Mouse (Mus musculus): ENCODE data around the gene Upk2. TPM values are rescaled to one million over a fixed set of nuclear protein-coding genes. Genes with fewer than 3 reads are reported as not detected.

The Upk2 gene
- total and polyA plus RNA-seq, 3 experiments = not detected

GRCm38 (mm10) chr9:44406906-44407751 lies 47.6 kb downstream of the Upk2 start, which contains the start of the genes Rps25 and Trappc4:
Rps25 (plus strand) TSS chr9:44407139.
Trappc4 (minus strand) TSS chr9:44407600.
- Histone ChIP-seq H3K27me3 (replicated peaks) (no peaks in the 10 kb centered on the region), H3K9ac (ENCODE audit: insufficient read depth, low read depth) (peak within 1 kb of the TSS; percentile 95), H3K27ac (ENCODE audit: insufficient read depth, low read depth) (peak within 1 kb of the TSS; percentile 86), H3K4me1 (ENCODE audit: control insufficient read depth in 1 of 2, insufficient read depth in 2 of 2) (peaks cover 11 to 55% of the 10 kb centered on the region in 2 experiments), H3K4me2 (ENCODE audit: insufficient read depth, low read depth, poor library complexity, severe bottlenecking) (peak within 1 kb of the TSS; percentile 77), H3K79me2 (replicated peaks; ENCODE audit: control insufficient read depth, extremely low read depth, insufficient read depth, poor library complexity, severe bottlenecking) (peaks cover 39% of the 10 kb centered on the region), H3K36me3 (replicated peaks in 1 of 2; ENCODE audit: control insufficient read depth in 1 of 2, insufficient read depth in 1 of 2, low read length in 1 of 2) (peaks cover 55 to 71% of the 10 kb centered on the region in 2 experiments), H3K4me3 (replicated peaks in 1 of 3; ENCODE audit: low read depth in 2 of 3, low read length in 2 of 3, poor library complexity in 1 of 3) (peak within 1 kb of the TSS; percentile 91 to 95 (median 95)), H3K9me3 (replicated peaks; ENCODE audit: low read length) (no peaks in the 10 kb centered on the region)
- TF ChIP-seq NELFE (IDR thresholded peaks at IDR 0.05; ENCODE audit: low read depth, low read length) = peak; percentile 42
- TF ChIP-seq USF2 (conservative IDR thresholded peaks at IDR 0.05; ENCODE audit: low read depth, low read length) = no peak
- no peak for TF ChIP-seq RAD21 (IDR thresholded peaks at IDR 0.05; ENCODE audit: low read depth, low read length)
- peak; percentile 79 for TF ChIP-seq MAX (IDR thresholded peaks at IDR 0.05; ENCODE audit: low read length)
- peak; percentile 87 for TF ChIP-seq NRF1 (IDR thresholded peaks at IDR 0.05; ENCODE audit: low read depth, low read length)
- TF ChIP-seq PAX5 (IDR thresholded peaks at IDR 0.05; ENCODE audit: low read length) = no peak
- TF ChIP-seq TCF12 (IDR thresholded peaks at IDR 0.05; ENCODE audit: low read depth, low read length) = peak; percentile 66
- peak; percentile 46 for TF ChIP-seq IRF4 (IDR thresholded peaks at IDR 0.05; ENCODE audit: low read depth, low read length)
- TF ChIP-seq UBTF (IDR thresholded peaks at IDR 0.05; ENCODE audit: low read depth, low read length) = no peak
- no peak for TF ChIP-seq ZC3H11A (IDR thresholded peaks at IDR 0.05; ENCODE audit: low read depth, low read length)
- TF ChIP-seq ZKSCAN1 (IDR thresholded peaks at IDR 0.05; ENCODE audit: borderline replicate concordance, low read depth, low read length) = no peak
- TF ChIP-seq GABPA (IDR thresholded peaks at IDR 0.05; ENCODE audit: insufficient replicate concordance, low read depth, low read length) = no peak; the same call in 1 of the 2 replicates
- TF ChIP-seq CHD2 (IDR thresholded peaks at IDR 0.05; ENCODE audit: low read length) = peak; percentile 90
- TF ChIP-seq HCFC1 (IDR thresholded peaks at IDR 0.05; ENCODE audit: low read depth, low read length) = peak; percentile 87
- TF ChIP-seq RCOR1 (conservative IDR thresholded peaks at IDR 0.05; ENCODE audit: low read depth, low read length) = 0 out of 2 replicates have a peak, but pooled peaks have one; percentile 45
- 0 out of 2 replicates have a peak, but pooled peaks have one; percentile 24 for TF ChIP-seq E2F4 (IDR thresholded peaks at IDR 0.05; ENCODE audit: insufficient replicate concordance, low read depth, low read length)
- peak; percentile 64; the same call in 1 of the 2 replicates for TF ChIP-seq POLR2AphosphoS2 (IDR thresholded peaks at IDR 0.05; ENCODE audit: low read depth, low read length)
- TF ChIP-seq JUND (conservative IDR thresholded peaks at IDR 0.05; ENCODE audit: low read depth, low read length) = no peak
- TF ChIP-seq ETS1 (conservative IDR thresholded peaks at IDR 0.05; ENCODE audit: low read depth, low read length) = no peak
- TF ChIP-seq MEF2A (IDR thresholded peaks at IDR 0.05; ENCODE audit: borderline replicate concordance, low read depth, low read length) = 0 out of 2 replicates have a peak, but pooled peaks have one; percentile 28
- TF ChIP-seq MXI1 (IDR thresholded peaks at IDR 0.05; ENCODE audit: low read depth, low read length) = peak; percentile 84
- peak; percentile 92; the same call in 1 of the 2 replicates for TF ChIP-seq KAT2A (IDR thresholded peaks at IDR 0.05; ENCODE audit: insufficient replicate concordance, low read length)
- peak; percentile 73 for TF ChIP-seq POLR2A (IDR thresholded peaks at IDR 0.05; ENCODE audit: low read depth, low read length)
- TF ChIP-seq CTCF (conservative IDR thresholded peaks at IDR 0.05 in 1 of 2, IDR thresholded peaks at IDR 0.05 in 1 of 2; ENCODE audit: low read depth in 2 of 2, low read length in 2 of 2) = no peak
- no peak for TF ChIP-seq JUN (IDR thresholded peaks at IDR 0.05; ENCODE audit: insufficient read depth, low read depth, low read length)
- TF ChIP-seq USF1 (IDR thresholded peaks at IDR 0.05; ENCODE audit: low read depth, low read length) = no peak
- no peak for TF ChIP-seq SMC3 (IDR thresholded peaks at IDR 0.05; ENCODE audit: low read depth, low read length)
- peak; percentile 76 for TF ChIP-seq MAZ (IDR thresholded peaks at IDR 0.05; ENCODE audit: low read depth, low read length)
- TF ChIP-seq EP300 (IDR thresholded peaks at IDR 0.05; ENCODE audit: low read length) = no peak
- TF ChIP-seq BHLHE40 (IDR thresholded peaks at IDR 0.05; ENCODE audit: low read depth, low read length) = peak; percentile 52
- no peak for TF ChIP-seq CHD1 (IDR thresholded peaks at IDR 0.05; ENCODE audit: low read depth, low read length)
- peak; percentile 81 for TF ChIP-seq SIN3A (IDR thresholded peaks at IDR 0.05; ENCODE audit: low read length)
- TF ChIP-seq ZNF384 (IDR thresholded peaks at IDR 0.05; ENCODE audit: low read depth, low read length) = no peak; the same call in 1 of the 2 replicates
- peak; percentile 84 for TF ChIP-seq ELF1 (IDR thresholded peaks at IDR 0.05; ENCODE audit: low read depth, low read length)
- TF ChIP-seq TBP (conservative IDR thresholded peaks at IDR 0.05; ENCODE audit: low read depth, low read length) = peak; percentile 85
- TF ChIP-seq MYC (IDR thresholded peaks at IDR 0.05; ENCODE audit: low read depth, low read length) = peak; percentile 46; the same call in 1 of the 2 replicates
- TF ChIP-seq ZMIZ1 (IDR thresholded peaks at IDR 0.05; ENCODE audit: low read depth, low read length) = peak; percentile 63
- TF ChIP-seq MAFK (IDR thresholded peaks at IDR 0.05; ENCODE audit: insufficient replicate concordance, low read length) = no peak
- in situ Hi-C loops (cut with MboI; ENCODE audit: low pct_ligation_motif_present, low pct_unique_long_range_greater_than_20kb, low sequenced_read_pairs) (no loop called here), dilution Hi-C loops (cut with MboI; ENCODE audit: extremely low pct_ligation_motif_present, extremely low pct_unique_long_range_greater_than_20kb, low sequenced_read_pairs) (no loop called here)
- peak; percentile 93 for DNase-seq (ENCODE audit: extremely low read depth)
